Mouse (Mus musculus) olfactory bulb, adult 2 months (tissue): ENCODE results near the gene Nos1ap.

Experiments
- CTCF ChIP-seq: fragments of 200-500 bp; IDR thresholded peaks from 2 replicates; pipeline ENCODE4 v1.5.1; 2012; ENCODE audit warnings: low read depth, mild to moderate bottlenecking, low read length, moderate library complexity; ENCODE audit not compliant: insufficient read depth
- POLR2A ChIP-seq: fragments of 200-500 bp; IDR thresholded peaks from 2 replicates; pipeline ENCODE4 v1.6.1; 2012; ENCODE audit warnings: mild to moderate bottlenecking, low read depth, low read length, moderate library complexity; ENCODE audit not compliant: insufficient read depth

GRCm38 (mm10) chr1:170415395-170415794 is 174.3 kb downstream of the Nos1ap start:
- no peak for TF ChIP-seq CTCF
- no peak for TF ChIP-seq POLR2A
